Mouse (Mus musculus) lung, embryonic 15.5 days (tissue): ENCODE data around the gene Zfp92. TPM values are rescaled to one million over a fixed set of nuclear protein-coding genes. Genes with fewer than 3 reads are reported as not detected.
"Not testable (repeated sequence)": the region's sequence is repeated elsewhere in the genome, so short reads cannot be mapped to it uniquely, and the experiment has no call there.

Experiments used
- ATAC-seq: fragments of 200-750 bp; cut with Nextera tagmentation; 2 replicates; pipeline ENCODE4 v1.8.0; 2017; ENCODE audit warnings: moderate number of reproducible peaks, borderline replicate concordance; ENCODE audit not compliant: low FRiP score, low TSS enrichment; ENCODE audit errors: extremely low read depth
- H3K27ac ChIP-seq: fragments of 300-500 bp; sonication (generic); 2 replicates; pipeline ENCODE4 v1.5.1; 2015; ENCODE audit warnings: moderate library complexity, mild to moderate bottlenecking, inconsistent platforms
- H3K27me3 ChIP-seq: fragments of 300-500 bp; sonication (generic); 2 replicates; pipeline ENCODE4 v1.6.1; 2015; ENCODE audit warnings: inconsistent platforms
- H3K36me3 ChIP-seq: fragments of 300-500 bp; sonication (generic); 2 replicates; pipeline ENCODE4 v1.6.1; 2015; ENCODE audit warnings: inconsistent platforms
- H3K4me1 ChIP-seq: fragments of 300-500 bp; sonication (generic); 2 replicates; pipeline ENCODE4 v1.6.1; 2015; ENCODE audit warnings: inconsistent platforms
- H3K4me2 ChIP-seq: fragments of 300-500 bp; sonication (generic); 2 replicates; pipeline ENCODE4 v1.6.1; 2015; ENCODE audit warnings: inconsistent platforms, mild to moderate bottlenecking, moderate library complexity
- H3K4me3 ChIP-seq: fragments of 300-500 bp; sonication (generic); 2 replicates; pipeline ENCODE4 v1.5.1; 2015; ENCODE audit warnings: mild to moderate bottlenecking, inconsistent platforms
- H3K9ac ChIP-seq: fragments of 300-500 bp; sonication (generic); 2 replicates; pipeline ENCODE4 v1.6.1; 2015; ENCODE audit warnings: inconsistent platforms
- H3K9me3 ChIP-seq: fragments of 300-500 bp; sonication (generic); 2 replicates; pipeline ENCODE4 v1.6.1; 2016; ENCODE audit warnings: inconsistent platforms
- WGBS: fragments of 180-500 bp; shearing (Covaris S2); methylation state at CpG from one replicate; pipeline ENCODE4 v1.1.7; 2015; 5-methylcytosine and 5-hydroxymethylcytosine counted together
- polyA plus RNA-seq: library from polyadenylated mRNA; unstranded; fragments of >200 nt; fragmentation: Nextera tagmentation; extraction: Ambion mirVana; gene quantifications from 2 replicates; pipeline ENCODE4 v1.2.1, GENCODE M21; 2015

Zfp92 gene
- polyA plus RNA-seq: 0.09 and 0.19 TPM in 2 replicates

DNA sequence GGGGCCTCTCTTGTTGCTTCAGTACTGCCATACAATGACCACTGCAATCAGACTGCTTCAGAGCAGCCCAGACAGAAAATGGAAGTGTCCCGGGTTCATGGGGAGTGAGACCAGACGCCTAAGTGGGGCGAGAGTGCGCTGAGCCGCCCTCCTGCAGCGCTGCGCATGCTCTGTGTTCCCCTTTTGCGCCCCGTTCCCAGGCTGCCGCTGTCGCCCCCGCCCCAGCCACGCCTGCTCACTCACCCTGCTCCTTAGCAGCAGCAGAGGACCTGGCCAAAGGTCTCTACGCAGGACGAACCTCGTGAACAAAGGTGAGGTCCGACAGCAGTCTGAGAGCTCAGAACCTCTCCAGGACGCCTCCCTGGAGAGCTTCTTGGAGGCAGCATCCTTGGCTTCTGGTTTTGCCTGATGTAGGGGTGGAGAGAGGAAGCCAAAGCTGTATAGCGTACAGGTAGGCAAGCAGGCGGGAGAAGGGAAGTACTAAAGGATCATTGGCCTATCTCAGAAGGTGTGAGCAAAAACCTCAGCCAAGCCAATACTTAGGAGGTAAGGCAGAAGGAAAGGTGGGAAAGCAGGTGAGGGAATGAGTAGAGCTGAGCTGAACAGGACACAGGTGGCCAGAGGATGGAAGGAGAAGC lies at the start of gene Zfp92:
Gene Zfp92, plus strand, starts transcription at position 217 of the 638 bp plus-strand sequence.
- no peak for ATAC-seq
- Histone ChIP-seq H3K27ac (no peak within 1 kb of the TSS), H3K4me3 (peak within 1 kb of the TSS; percentile 24), H3K36me3 (no peaks in the 10 kb centered on the region), H3K9me3 (no peaks in the 10 kb centered on the region), H3K9ac (no peak within 1 kb of the TSS), H3K27me3 (peaks cover 8% of the 10 kb centered on the region), H3K4me2 (peak within 1 kb of the TSS; percentile 49), H3K4me1 (no peaks in the 10 kb centered on the region)
- 18% methylated on average over 20 of the region's 20 CpGs for WGBS

DNA sequence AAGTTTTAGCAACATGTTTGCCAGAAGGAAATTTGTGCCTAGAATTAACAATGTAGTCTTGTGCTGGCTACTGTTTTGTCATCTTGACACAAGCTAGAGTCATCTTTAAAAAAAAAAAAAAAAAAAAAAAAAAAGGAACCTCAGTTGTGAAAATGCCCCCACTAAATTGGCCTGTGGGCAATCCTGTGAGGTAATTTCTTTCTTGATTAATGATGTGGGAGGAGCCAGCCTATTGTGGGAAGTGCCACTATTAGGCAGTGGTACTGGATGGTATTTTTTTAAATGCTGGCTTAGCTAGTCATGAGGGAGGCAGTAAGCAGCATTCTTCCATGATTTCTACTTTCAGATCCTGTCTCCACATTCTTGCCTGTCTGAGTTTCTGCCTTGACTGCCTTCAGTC lies 47.6 kb upstream of the Zfp92 start:
- Histone ChIP-seq H3K4me2 (no peak overlapping the region), H3K27ac (no peak overlapping the region), H3K4me1 (no peaks in the 10 kb centered on the region), H3K9me3 (no peaks in the 10 kb centered on the region), H3K36me3 (no peaks in the 10 kb centered on the region), H3K27me3 (no peaks in the 10 kb centered on the region), H3K4me3 (no peak overlapping the region), H3K9ac (no peak overlapping the region)
- no peak for ATAC-seq

DNA sequence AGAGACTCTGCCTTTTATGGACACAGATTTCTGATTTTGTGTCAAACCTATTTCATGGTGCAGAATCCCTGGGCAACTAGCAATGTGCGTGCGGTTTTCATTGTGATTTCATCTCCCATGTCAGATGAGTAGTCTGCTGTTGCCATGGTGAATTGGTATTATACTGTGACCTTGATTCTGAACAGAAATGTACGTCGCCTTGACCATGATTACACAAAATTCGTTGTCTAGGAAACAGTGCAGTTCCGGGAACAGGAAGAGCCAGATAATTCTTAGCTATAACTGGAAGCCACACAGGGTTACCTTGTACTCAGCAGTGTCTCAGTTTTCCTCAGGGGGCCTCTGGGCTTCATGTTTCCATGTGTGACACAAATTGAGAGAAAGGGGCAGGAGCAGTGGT lies 26.5 kb upstream of the Zfp92 start:
- Histone ChIP-seq H3K36me3 (no peaks in the 10 kb centered on the region), H3K27ac (no peak overlapping the region), H3K9me3 (no peaks in the 10 kb centered on the region), H3K27me3 (no peaks in the 10 kb centered on the region), H3K4me3 (no peak overlapping the region), H3K4me2 (no peak overlapping the region), H3K4me1 (no peaks in the 10 kb centered on the region), H3K9ac (no peak overlapping the region)
- no peak for ATAC-seq
- WGBS: 60% methylated on average over 6 of the region's 6 CpGs

DNA sequence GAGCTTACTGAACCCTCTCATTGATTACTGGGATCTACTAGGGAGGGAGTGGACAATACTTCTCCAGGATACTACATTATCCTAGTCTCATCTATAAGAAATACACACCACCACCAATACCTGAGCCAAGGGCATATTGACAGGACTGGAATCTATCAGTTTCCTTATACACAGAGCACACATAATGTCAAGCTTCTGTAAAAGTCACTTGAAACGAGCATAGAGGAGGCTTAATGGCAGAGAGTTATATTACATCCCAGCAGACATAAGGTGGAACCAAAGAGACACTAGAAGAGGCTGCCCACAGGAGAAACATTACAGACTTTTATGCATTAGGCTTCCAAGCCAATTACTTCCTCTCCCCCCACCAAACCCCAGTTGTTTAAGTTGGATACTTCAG lies 26.0 kb upstream of the Zfp92 start:
- Histone ChIP-seq H3K4me1 (no peaks in the 10 kb centered on the region), H3K27me3 (no peaks in the 10 kb centered on the region), H3K27ac (no peak overlapping the region), H3K36me3 (no peaks in the 10 kb centered on the region), H3K9ac (no peak overlapping the region), H3K4me2 (no peak overlapping the region), H3K9me3 (no peaks in the 10 kb centered on the region), H3K4me3 (no peak overlapping the region)
- 19% methylated on average over 1 of the region's 1 CpGs for WGBS
- no peak for ATAC-seq

- Histone ChIP-seq H3K27me3 (no peaks in the 10 kb centered on the region), H3K9me3 (no peaks in the 10 kb centered on the region), H3K27ac (no peak overlapping the region), H3K9ac (no peak overlapping the region), H3K36me3 (no peaks in the 10 kb centered on the region), H3K4me1 (no peaks in the 10 kb centered on the region), H3K4me3 (no peak overlapping the region), H3K4me2 (no peak overlapping the region)
- 65% methylated on average over 4 of the region's 4 CpGs for WGBS
- ATAC-seq: no peak
Measured at GRCm38 (mm10) chrX:73391481-73391880, 19.4 kb upstream of the Zfp92 start.

GRCm38 (mm10) chrX:73396446-73396845 lies 14.4 kb upstream of the Zfp92 start:
- Histone ChIP-seq H3K27me3 (no peaks in the 10 kb centered on the region), H3K4me2 (no peak overlapping the region), H3K4me3 (no peak overlapping the region), H3K4me1 (no peaks in the 10 kb centered on the region), H3K9me3 (no peaks in the 10 kb centered on the region), H3K36me3 (no peaks in the 10 kb centered on the region), H3K27ac (no peak overlapping the region), H3K9ac (no peak overlapping the region)
- WGBS: 75% methylated on average over 1 of the region's 1 CpGs
- no peak for ATAC-seq

DNA sequence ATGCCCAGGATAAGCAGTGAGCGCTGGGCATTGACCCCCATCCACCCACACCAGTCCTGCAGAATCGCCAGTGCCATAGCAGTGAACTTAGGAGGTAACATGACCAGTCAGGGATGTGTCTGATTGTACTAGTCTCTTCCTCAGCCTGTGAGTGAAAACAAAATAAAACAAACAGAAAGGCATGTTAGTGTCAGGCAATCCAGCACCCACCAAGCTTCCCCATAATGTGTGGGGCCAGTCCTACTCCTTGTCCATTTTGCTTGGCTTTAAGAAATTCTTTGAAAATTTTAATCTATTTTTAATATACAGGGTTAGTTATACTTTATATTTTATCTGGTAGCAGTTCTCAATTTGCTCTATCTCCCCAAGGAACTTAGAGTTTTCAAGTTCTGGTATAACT lies 12.3 kb upstream of the Zfp92 start, which contains the start of gene Gm18336:
Gene Gm18336, minus strand, starts transcription at position 101 of the 400 bp plus-strand sequence.
- ATAC-seq, H3K27ac ChIP-seq, H3K36me3 ChIP-seq, H3K9me3 ChIP-seq, H3K4me1 ChIP-seq, H3K4me3 ChIP-seq, H3K27me3 ChIP-seq, H3K9ac ChIP-seq, H3K4me2 ChIP-seq: not testable (repeated sequence)
- WGBS: 91% methylated on average over 2 of the region's 2 CpGs

GRCm38 (mm10) chrX:73400951-73401350 lies 9.9 kb upstream of the Zfp92 start:
- Histone ChIP-seq H3K4me1 (no peaks in the 10 kb centered on the region), H3K27me3 (no peaks in the 10 kb centered on the region), H3K9ac (no peak overlapping the region), H3K4me3 (no peak overlapping the region), H3K9me3 (no peaks in the 10 kb centered on the region), H3K36me3 (no peaks in the 10 kb centered on the region), H3K4me2 (no peak overlapping the region), H3K27ac (no peak overlapping the region)
- ATAC-seq: no peak
- WGBS: 82% methylated on average over 20 of the region's 20 CpGs

DNA sequence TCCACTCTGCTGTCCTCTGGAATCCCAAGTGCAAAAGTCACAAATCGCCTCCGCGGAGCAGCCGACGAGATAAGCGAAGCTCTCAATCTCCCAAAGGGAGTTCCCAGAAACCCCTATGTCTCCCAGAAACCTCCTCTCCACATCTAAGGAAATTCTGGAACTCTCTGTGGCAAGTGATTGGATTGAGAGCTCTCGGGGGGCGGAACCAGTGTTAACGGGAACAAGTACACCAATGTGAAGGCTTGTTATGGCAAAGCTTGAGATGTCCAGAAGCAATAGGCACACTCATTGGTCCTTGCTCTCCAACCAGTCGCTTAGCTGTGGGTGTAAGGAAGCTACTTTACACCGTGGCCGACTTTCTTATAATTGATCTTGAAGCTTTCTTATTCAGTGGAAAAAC lies 9.3 kb upstream of the Zfp92 start:
- H3K9me3 ChIP-seq: no peaks in the 10 kb centered on the region
- WGBS: 88% methylated on average over 12 of the region's 12 CpGs
- H3K27me3 ChIP-seq: no peaks in the 10 kb centered on the region
- no peaks in the 10 kb centered on the region for H3K4me1 ChIP-seq
- H3K36me3 ChIP-seq: no peaks in the 10 kb centered on the region
- no peak overlapping the region for H3K27ac ChIP-seq
- H3K9ac ChIP-seq: no peak overlapping the region
- ATAC-seq: no peak
- no peak overlapping the region for H3K4me3 ChIP-seq
- H3K4me2 ChIP-seq: no peak overlapping the region

GRCm38 (mm10) chrX:73412767-73413166 lies 1.9 kb downstream of the Zfp92 start:
- Histone ChIP-seq H3K27ac (no peak overlapping the region), H3K4me2 (no peak overlapping the region), H3K27me3 (peaks cover 8% of the 10 kb centered on the region), H3K36me3 (no peaks in the 10 kb centered on the region), H3K4me3 (no peak overlapping the region), H3K9me3 (no peaks in the 10 kb centered on the region), H3K9ac (no peak overlapping the region), H3K4me1 (no peaks in the 10 kb centered on the region)
- no peak for ATAC-seq
- WGBS: 33% methylated on average over 1 of the region's 1 CpGs

DNA sequence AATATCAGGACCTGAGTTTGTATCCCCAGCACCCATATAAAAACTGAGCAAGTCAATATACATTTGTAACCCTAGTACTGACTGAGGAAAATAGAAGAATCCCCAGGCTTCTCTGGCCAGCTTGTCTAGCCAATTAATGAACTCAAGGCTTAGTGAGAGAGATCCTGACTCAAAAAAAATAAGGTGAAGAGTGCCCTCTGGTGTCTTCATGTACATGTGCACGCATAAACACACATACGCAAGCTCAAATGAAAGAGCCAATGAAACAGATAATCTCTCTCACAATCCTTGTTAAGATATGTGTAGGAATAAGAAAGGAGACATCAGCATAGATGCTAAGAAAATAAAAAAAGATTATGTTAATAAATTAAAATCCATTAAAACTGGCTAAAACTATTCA lies 19.1 kb downstream of the Zfp92 start:
- Histone ChIP-seq H3K9me3 (no peaks in the 10 kb centered on the region), H3K4me3 (no peak overlapping the region), H3K27ac (no peak overlapping the region), H3K9ac (no peak overlapping the region), H3K4me2 (no peak overlapping the region), H3K27me3 (no peaks in the 10 kb centered on the region; the same call in 1 of the 2 replicates), H3K36me3 (no peaks in the 10 kb centered on the region), H3K4me1 (no peaks in the 10 kb centered on the region)
- ATAC-seq: no peak
- WGBS: 71% methylated on average over 2 of the region's 2 CpGs

DNA sequence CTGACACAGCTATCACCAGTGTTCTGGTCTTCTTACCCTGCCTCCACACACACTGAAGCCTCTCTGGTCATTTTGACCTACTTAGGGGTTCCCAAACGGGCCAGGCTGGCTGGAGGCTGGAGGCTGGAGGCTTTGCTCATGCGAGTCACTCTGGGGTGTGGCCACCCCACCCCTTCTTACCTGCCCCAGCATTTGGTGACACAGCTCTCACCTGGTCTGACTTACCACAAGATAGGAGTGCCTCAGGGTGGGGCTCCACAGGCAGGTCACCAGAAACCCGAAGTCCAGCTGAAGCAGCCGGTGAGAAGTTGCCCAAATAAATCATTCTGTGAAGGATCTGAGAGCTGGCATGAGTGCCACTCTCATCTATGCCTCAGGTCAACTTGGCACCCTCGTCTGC lies 22.0 kb downstream of the Zfp92 start:
- 68% methylated on average over 5 of the region's 5 CpGs for WGBS

GRCm38 (mm10) chrX:73435252-73435651 lies 24.4 kb downstream of the Zfp92 start, which contains the start of gene Trex2:
Gene Trex2 (minus strand): TSS chrX:73435344.
- H3K4me1 ChIP-seq: no peaks in the 10 kb centered on the region
- no peak for ATAC-seq
- H3K9ac ChIP-seq: no peak within 1 kb of the TSS
- no peaks in the 10 kb centered on the region for H3K27me3 ChIP-seq
- H3K36me3 ChIP-seq: no peaks in the 10 kb centered on the region
- WGBS: 46% methylated on average over 11 of the region's 11 CpGs
- H3K4me2 ChIP-seq: no peak within 1 kb of the TSS
- H3K4me3 ChIP-seq: no peak within 1 kb of the TSS
- no peak within 1 kb of the TSS for H3K27ac ChIP-seq
- no peaks in the 10 kb centered on the region for H3K9me3 ChIP-seq

More for the DNA sequence above, 22.0 kb downstream of the Zfp92 start:
- no peak for ATAC-seq
- no peaks in the 10 kb centered on the region for H3K4me1 ChIP-seq
- H3K36me3 ChIP-seq: no peaks in the 10 kb centered on the region
- H3K9me3 ChIP-seq: no peaks in the 10 kb centered on the region
- no peak overlapping the region for H3K9ac ChIP-seq
- no peak overlapping the region for H3K4me3 ChIP-seq
- no peak overlapping the region for H3K27ac ChIP-seq
- no peaks in the 10 kb centered on the region; the same call in 1 of the 2 replicates for H3K27me3 ChIP-seq
- no peak overlapping the region for H3K4me2 ChIP-seq
